Mouse (Mus musculus): ENCODE measurements around the gene Uhrf1. TPM values are rescaled to one million over a fixed set of nuclear protein-coding genes. Genes with fewer than 3 reads are reported as not detected.
"Not testable (repeated sequence)": the region's sequence is repeated elsewhere in the genome, so short reads cannot be mapped to it uniquely, and the experiment has no call there.

The Uhrf1 gene
- polyA plus RNA-seq, 1 experiment from 2014 or later: 42.8 TPM

GRCm38 (mm10) chr17:56258812-56259211 lies 44.3 kb upstream of the Uhrf1 start:
- H3K27ac ChIP-seq (replicated peaks in 1 of 2; ENCODE audit: control insufficient read depth in 1 of 2, insufficient read depth in 1 of 2, low read depth in 2 of 2, low read length in 2 of 2); H3K9me3 ChIP-seq (ENCODE audit: control insufficient read depth, low read length); H3K27me3 ChIP-seq (ENCODE audit: control insufficient read depth, insufficient read depth, low read length); ATAC-seq (ENCODE audit: insufficient number of reproducible peaks, insufficient read depth, low FRiP score, low read depth): not testable (repeated sequence)
- Histone ChIP-seq H3K4me2 (ENCODE audit: low read length) (peak overlapping the region; percentile 44), H3K4me3 (ENCODE audit: control insufficient read depth in 1 of 2, insufficient read depth in 1 of 2, low read depth in 1 of 2, low read length in 2 of 2) (peak overlapping the region in 1 of 2 experiments; percentile 11; a peak in 1 of 4 replicates), H3K36me3 (ENCODE audit: control insufficient read depth, insufficient read depth, low read length) (peaks cover 52% of the 10 kb centered on the region), H3K4me1 (ENCODE audit: control insufficient read depth in 2 of 2, insufficient read depth in 2 of 2, low read length in 2 of 2) (peaks cover 44 to 58% of the 10 kb centered on the region in 2 experiments), H3K9ac (ENCODE audit: low read length) (peak overlapping the region; percentile 3; the same call in 1 of the 2 replicates)
- 55% methylated on average over 2 of the region's 2 CpGs for WGBS

GRCm38 (mm10) chr17:56259301-56260037 lies 43.7 kb upstream of the Uhrf1 start:
- no peak overlapping the region for H3K27ac ChIP-seq (replicated peaks in 1 of 2; ENCODE audit: control insufficient read depth in 1 of 2, insufficient read depth in 1 of 2, low read depth in 2 of 2, low read length in 2 of 2)
- peak overlapping the region; percentile 56; the same call in 1 of the 2 replicates for H3K9ac ChIP-seq (ENCODE audit: low read length)
- WGBS: 89% methylated on average over 10 of the region's 10 CpGs
- H3K4me3 ChIP-seq (ENCODE audit: control insufficient read depth in 1 of 2, insufficient read depth in 1 of 2, low read depth in 1 of 2, low read length in 2 of 2): peak overlapping the region in 1 of 2 experiments; percentile 11; a peak in 1 of 4 replicates
- H3K36me3 ChIP-seq (ENCODE audit: control insufficient read depth, insufficient read depth, low read length): peaks cover 52% of the 10 kb centered on the region
- no peaks in the 10 kb centered on the region for H3K27me3 ChIP-seq (ENCODE audit: control insufficient read depth, insufficient read depth, low read length)
- no peak for ATAC-seq (ENCODE audit: insufficient number of reproducible peaks, insufficient read depth, low FRiP score, low read depth)
- H3K4me1 ChIP-seq (ENCODE audit: control insufficient read depth in 2 of 2, insufficient read depth in 2 of 2, low read length in 2 of 2): peaks cover 45 to 58% of the 10 kb centered on the region in 2 experiments
- H3K4me2 ChIP-seq (ENCODE audit: low read length): peak overlapping the region; percentile 44
- H3K9me3 ChIP-seq (ENCODE audit: control insufficient read depth, low read length): no peaks in the 10 kb centered on the region

GRCm38 (mm10) chr17:56261166-56261565 lies 42.0 kb upstream of the Uhrf1 start:
- Histone ChIP-seq H3K27ac (replicated peaks in 1 of 2; ENCODE audit: control insufficient read depth in 1 of 2, insufficient read depth in 1 of 2, low read depth in 2 of 2, low read length in 2 of 2) (peak overlapping the region; percentile 57 to 85), H3K4me2 (ENCODE audit: low read length) (peak overlapping the region; percentile 44), H3K9me3 (ENCODE audit: control insufficient read depth, low read length) (no peaks in the 10 kb centered on the region), H3K4me1 (ENCODE audit: control insufficient read depth in 2 of 2, insufficient read depth in 2 of 2, low read length in 2 of 2) (peaks cover 46 to 59% of the 10 kb centered on the region in 2 experiments), H3K27me3 (ENCODE audit: control insufficient read depth, insufficient read depth, low read length) (no peaks in the 10 kb centered on the region), H3K36me3 (ENCODE audit: control insufficient read depth, insufficient read depth, low read length) (peaks cover 59% of the 10 kb centered on the region), H3K9ac (ENCODE audit: low read length) (peak overlapping the region; percentile 62), H3K4me3 (ENCODE audit: control insufficient read depth in 1 of 2, insufficient read depth in 1 of 2, low read depth in 1 of 2, low read length in 2 of 2) (no peak overlapping the region)
- no peak for ATAC-seq (ENCODE audit: insufficient number of reproducible peaks, insufficient read depth, low FRiP score, low read depth)
- WGBS: 41% methylated on average over 3 of the region's 3 CpGs

- Histone ChIP-seq H3K27ac (replicated peaks in 1 of 2; ENCODE audit: control insufficient read depth in 1 of 2, insufficient read depth in 1 of 2, low read depth in 2 of 2, low read length in 2 of 2) (peak overlapping the region; percentile 85 to 87), H3K4me2 (ENCODE audit: low read length) (peak overlapping the region; percentile 44), H3K4me1 (ENCODE audit: control insufficient read depth in 2 of 2, insufficient read depth in 2 of 2, low read length in 2 of 2) (peaks cover 45 to 58% of the 10 kb centered on the region in 2 experiments), H3K36me3 (ENCODE audit: control insufficient read depth, insufficient read depth, low read length) (peaks cover 56% of the 10 kb centered on the region), H3K9ac (ENCODE audit: low read length) (peak overlapping the region; percentile 62), H3K27me3 (ENCODE audit: control insufficient read depth, insufficient read depth, low read length) (no peaks in the 10 kb centered on the region), H3K9me3 (ENCODE audit: control insufficient read depth, low read length) (no peaks in the 10 kb centered on the region), H3K4me3 (ENCODE audit: control insufficient read depth in 1 of 2, insufficient read depth in 1 of 2, low read depth in 1 of 2, low read length in 2 of 2) (no peak overlapping the region)
- no peak for ATAC-seq (ENCODE audit: insufficient number of reproducible peaks, insufficient read depth, low FRiP score, low read depth)
- WGBS: 25% methylated on average over 3 of the region's 3 CpGs
Observed at GRCm38 (mm10) chr17:56262645-56263094, 40.5 kb upstream of the Uhrf1 start.

GRCm38 (mm10) chr17:56264020-56264419 lies 39.1 kb upstream of the Uhrf1 start:
- peaks cover 33 to 44% of the 10 kb centered on the region in 2 experiments for H3K4me1 ChIP-seq (ENCODE audit: control insufficient read depth in 2 of 2, insufficient read depth in 2 of 2, low read length in 2 of 2)
- no peaks in the 10 kb centered on the region for H3K9me3 ChIP-seq (ENCODE audit: control insufficient read depth, low read length)
- H3K27me3 ChIP-seq (ENCODE audit: control insufficient read depth, insufficient read depth, low read length): no peaks in the 10 kb centered on the region
- H3K4me2 ChIP-seq (ENCODE audit: low read length): no peak overlapping the region
- no peak overlapping the region for H3K4me3 ChIP-seq (ENCODE audit: control insufficient read depth in 1 of 2, insufficient read depth in 1 of 2, low read depth in 1 of 2, low read length in 2 of 2)
- WGBS: 25% methylated on average over 8 of the region's 8 CpGs
- no peak overlapping the region for H3K9ac ChIP-seq (ENCODE audit: low read length)
- no peak overlapping the region for H3K27ac ChIP-seq (replicated peaks in 1 of 2; ENCODE audit: control insufficient read depth in 1 of 2, insufficient read depth in 1 of 2, low read depth in 2 of 2, low read length in 2 of 2)
- ATAC-seq (ENCODE audit: insufficient number of reproducible peaks, insufficient read depth, low FRiP score, low read depth): no peak
- peaks cover 44% of the 10 kb centered on the region for H3K36me3 ChIP-seq (ENCODE audit: control insufficient read depth, insufficient read depth, low read length)

- H3K36me3 ChIP-seq (ENCODE audit: control insufficient read depth, insufficient read depth, low read length): peaks cover 38% of the 10 kb centered on the region
- peaks cover 28 to 39% of the 10 kb centered on the region in 2 experiments for H3K4me1 ChIP-seq (ENCODE audit: control insufficient read depth in 2 of 2, insufficient read depth in 2 of 2, low read length in 2 of 2)
- H3K9me3 ChIP-seq (ENCODE audit: control insufficient read depth, low read length): no peaks in the 10 kb centered on the region
- H3K4me2 ChIP-seq (ENCODE audit: low read length): no peak overlapping the region
- no peak overlapping the region for H3K9ac ChIP-seq (ENCODE audit: low read length)
- no peak overlapping the region for H3K27ac ChIP-seq (replicated peaks in 1 of 2; ENCODE audit: control insufficient read depth in 1 of 2, insufficient read depth in 1 of 2, low read depth in 2 of 2, low read length in 2 of 2)
- H3K27me3 ChIP-seq (ENCODE audit: control insufficient read depth, insufficient read depth, low read length): no peaks in the 10 kb centered on the region
- no peak overlapping the region for H3K4me3 ChIP-seq (ENCODE audit: control insufficient read depth in 1 of 2, insufficient read depth in 1 of 2, low read depth in 1 of 2, low read length in 2 of 2)
- no peak for ATAC-seq (ENCODE audit: insufficient number of reproducible peaks, insufficient read depth, low FRiP score, low read depth)
- 88% methylated on average over 4 of the region's 4 CpGs for WGBS
Observed at GRCm38 (mm10) chr17:56265011-56265410, 38.1 kb upstream of the Uhrf1 start.

GRCm38 (mm10) chr17:56265869-56266268 lies 37.3 kb upstream of the Uhrf1 start:
- Histone ChIP-seq H3K4me3 (ENCODE audit: control insufficient read depth in 1 of 2, insufficient read depth in 1 of 2, low read depth in 1 of 2, low read length in 2 of 2) (no peak overlapping the region), H3K27ac (replicated peaks in 1 of 2; ENCODE audit: control insufficient read depth in 1 of 2, insufficient read depth in 1 of 2, low read depth in 2 of 2, low read length in 2 of 2) (no peak overlapping the region), H3K4me2 (ENCODE audit: low read length) (no peak overlapping the region), H3K36me3 (ENCODE audit: control insufficient read depth, insufficient read depth, low read length) (peaks cover 38% of the 10 kb centered on the region), H3K9ac (ENCODE audit: low read length) (no peak overlapping the region), H3K27me3 (ENCODE audit: control insufficient read depth, insufficient read depth, low read length) (no peaks in the 10 kb centered on the region), H3K4me1 (ENCODE audit: control insufficient read depth in 2 of 2, insufficient read depth in 2 of 2, low read length in 2 of 2) (peaks cover 25 to 31% of the 10 kb centered on the region in 2 experiments), H3K9me3 (ENCODE audit: control insufficient read depth, low read length) (no peaks in the 10 kb centered on the region)
- no peak for ATAC-seq (ENCODE audit: insufficient number of reproducible peaks, insufficient read depth, low FRiP score, low read depth)
- WGBS: 90% methylated on average over 3 of the region's 3 CpGs

Data from heart, embryonic 14.5 days (tissue).